Mouse (Mus musculus): Measurements from ENCODE around the gene Emilin2. TPM values are rescaled to one million over a fixed set of nuclear protein-coding genes. Genes with fewer than 3 reads are reported as not detected.

Emilin2 gene
- polyA plus RNA-seq, 1 experiment = 3.2 TPM

DNA sequence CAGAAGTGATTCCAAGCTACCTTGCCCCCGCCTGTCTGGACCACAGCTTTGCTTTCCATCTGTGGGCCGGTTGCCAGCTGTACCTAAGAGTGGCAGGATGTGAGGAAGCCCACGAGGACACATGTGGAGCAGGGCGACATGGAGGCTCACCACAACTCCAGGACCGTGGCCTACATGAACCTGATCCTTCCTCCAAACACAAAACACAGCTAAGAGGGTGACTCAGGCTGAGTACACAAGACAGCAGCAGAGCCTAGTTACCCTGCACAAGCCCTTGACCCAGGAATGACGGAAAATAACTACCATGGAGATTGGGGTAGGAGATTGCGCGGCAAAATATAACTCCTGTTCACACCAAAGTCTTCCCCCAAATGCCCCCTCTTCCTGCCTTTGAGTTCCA is 44.4 kb downstream of the Emilin2 start:
- Histone ChIP-seq H3K4me2 (ENCODE audit: low read depth) (no peak overlapping the region), H3K4me3 (no peak overlapping the region), H3K36me3 (ENCODE audit: control insufficient read depth, insufficient read depth) (no peaks in the 10 kb centered on the region), H3ac (ENCODE audit: control insufficient read depth, insufficient read length) (no peak overlapping the region), H3K79me2 (ENCODE audit: control insufficient read depth, insufficient read depth) (no peaks in the 10 kb centered on the region), H3K27me3 (ENCODE audit: control insufficient read depth, insufficient read depth, insufficient read length) (no peaks in the 10 kb centered on the region)
- no peak for TF ChIP-seq POLR2A (IDR thresholded peaks at IDR 0.05; ENCODE audit: insufficient read length, low read depth)
- TF ChIP-seq MAX (IDR thresholded peaks at IDR 0.05; ENCODE audit: low read depth) = no peak
- TF ChIP-seq USF1 (IDR thresholded peaks at IDR 0.05; ENCODE audit: low read depth) = no peak
- no peak for TF ChIP-seq REST (IDR thresholded peaks at IDR 0.05; ENCODE audit: insufficient read depth, insufficient read length)
- no peak for TF ChIP-seq MYOG (IDR thresholded peaks at IDR 0.05; ENCODE audit: control insufficient read depth in 1 of 3, insufficient read depth in 1 of 3, insufficient read length in 2 of 3, low read depth in 2 of 3)
- TF ChIP-seq E2F4 (IDR thresholded peaks at IDR 0.05; ENCODE audit: insufficient read depth) = no peak
- no peak for TF ChIP-seq TCF3 (IDR thresholded peaks at IDR 0.05; ENCODE audit: insufficient read length, low read depth)
- TF ChIP-seq MYOD1 (IDR thresholded peaks at IDR 0.05; ENCODE audit: control insufficient read depth in 1 of 3, insufficient read length in 2 of 3, low read depth in 2 of 3) = no peak
- no peak for TF ChIP-seq SRF (IDR thresholded peaks at IDR 0.05; ENCODE audit: control insufficient read depth, insufficient read length, low read depth)
- TF ChIP-seq TCF12 (IDR thresholded peaks at IDR 0.05; ENCODE audit: insufficient read depth, poor library complexity, severe bottlenecking) = no peak
- TF ChIP-seq POLR2AphosphoS2 (IDR thresholded peaks at IDR 0.05; ENCODE audit: insufficient read length, low read depth) = no peak
- TF ChIP-seq CEBPB (IDR thresholded peaks at IDR 0.05; ENCODE audit: insufficient read depth, poor library complexity, severe bottlenecking) = no peak

DNA sequence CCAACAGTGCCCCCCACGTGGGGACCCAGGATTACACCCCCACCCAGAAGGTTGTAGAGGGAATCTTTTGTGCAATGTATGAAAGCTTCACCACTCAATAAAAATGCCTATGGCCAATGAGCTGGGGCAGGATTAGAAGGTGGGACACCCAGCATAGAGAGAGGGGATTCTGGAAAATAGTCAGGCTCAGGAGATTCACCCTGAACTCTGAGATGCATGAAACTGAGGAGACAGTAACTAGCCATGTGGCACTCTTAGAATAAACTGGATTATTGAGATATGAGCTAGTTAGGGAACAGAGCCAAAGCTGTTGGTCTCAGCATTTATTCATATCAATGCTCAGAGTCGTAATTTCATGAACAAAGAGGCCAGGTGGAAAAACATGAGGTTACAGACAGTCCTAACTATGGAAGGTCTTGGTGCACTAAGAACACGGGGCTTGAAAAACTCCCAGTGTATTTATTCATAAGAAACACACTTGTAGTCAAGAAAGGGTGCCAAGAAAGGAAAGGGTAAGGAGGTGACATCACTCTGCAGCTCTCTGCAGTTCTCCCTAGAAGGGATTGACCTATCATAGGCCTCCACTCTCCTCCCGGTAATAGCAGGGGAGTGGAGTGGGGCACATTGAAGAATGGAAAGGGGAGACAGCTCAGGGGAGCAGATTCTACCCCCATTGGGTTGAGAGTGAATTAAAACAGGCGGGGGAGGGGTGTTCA is 46.3 kb downstream of the Emilin2 start:
- TF ChIP-seq SRF (IDR thresholded peaks at IDR 0.05; ENCODE audit: control insufficient read depth, insufficient read length, low read depth) (no peak), TCF12 (IDR thresholded peaks at IDR 0.05; ENCODE audit: insufficient read depth, poor library complexity, severe bottlenecking) (no peak), USF1 (IDR thresholded peaks at IDR 0.05; ENCODE audit: low read depth) (no peak), TCF3 (IDR thresholded peaks at IDR 0.05; ENCODE audit: insufficient read length, low read depth) (no peak), E2F4 (IDR thresholded peaks at IDR 0.05; ENCODE audit: insufficient read depth) (no peak), REST (IDR thresholded peaks at IDR 0.05; ENCODE audit: insufficient read depth, insufficient read length) (no peak), MYOG (IDR thresholded peaks at IDR 0.05; ENCODE audit: control insufficient read depth in 1 of 3, insufficient read depth in 1 of 3, insufficient read length in 2 of 3, low read depth in 2 of 3) (no peak), CEBPB (IDR thresholded peaks at IDR 0.05; ENCODE audit: insufficient read depth, poor library complexity, severe bottlenecking) (no peak), MAX (IDR thresholded peaks at IDR 0.05; ENCODE audit: low read depth) (no peak), MYOD1 (IDR thresholded peaks at IDR 0.05; ENCODE audit: control insufficient read depth in 1 of 3, insufficient read length in 2 of 3, low read depth in 2 of 3) (no peak), POLR2AphosphoS2 (IDR thresholded peaks at IDR 0.05; ENCODE audit: insufficient read length, low read depth) (no peak), POLR2A (IDR thresholded peaks at IDR 0.05; ENCODE audit: insufficient read length, low read depth) (no peak)
- Histone ChIP-seq H3K27me3 (ENCODE audit: control insufficient read depth, insufficient read depth, insufficient read length) (no peaks in the 10 kb centered on the region), H3K36me3 (ENCODE audit: control insufficient read depth, insufficient read depth) (no peaks in the 10 kb centered on the region), H3K4me2 (ENCODE audit: low read depth) (no peak overlapping the region), H3K79me2 (ENCODE audit: control insufficient read depth, insufficient read depth) (no peaks in the 10 kb centered on the region), H3ac (ENCODE audit: control insufficient read depth, insufficient read length) (no peak overlapping the region), H3K4me3 (no peak overlapping the region)

DNA sequence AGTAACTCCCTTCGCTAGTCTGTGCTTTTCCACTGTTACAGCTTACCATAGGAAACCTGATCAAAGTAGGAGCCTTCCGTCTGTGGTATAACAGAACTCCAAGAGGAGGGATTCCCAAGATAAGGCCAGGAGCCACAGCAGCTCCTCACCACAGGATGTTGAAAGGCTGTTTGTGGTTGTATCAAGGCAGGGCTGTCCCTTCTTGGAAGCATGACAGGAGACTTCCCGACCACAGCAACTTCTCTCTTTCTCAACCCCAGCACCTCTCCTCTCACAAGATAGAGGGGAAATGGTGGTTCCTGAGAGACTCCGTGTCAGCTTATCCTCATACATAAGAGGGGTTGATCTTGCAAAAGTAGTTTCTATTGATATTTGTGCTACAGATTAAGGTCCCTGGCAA is 47.0 kb downstream of the Emilin2 start:
- Histone ChIP-seq H3K79me2 (ENCODE audit: control insufficient read depth, insufficient read depth) (no peaks in the 10 kb centered on the region), H3K36me3 (ENCODE audit: control insufficient read depth, insufficient read depth) (no peaks in the 10 kb centered on the region), H3ac (ENCODE audit: control insufficient read depth, insufficient read length) (no peak overlapping the region), H3K27me3 (ENCODE audit: control insufficient read depth, insufficient read depth, insufficient read length) (no peaks in the 10 kb centered on the region), H3K4me2 (ENCODE audit: low read depth) (peak overlapping the region; percentile 34), H3K4me3 (no peak overlapping the region)
- TF ChIP-seq TCF3 (IDR thresholded peaks at IDR 0.05; ENCODE audit: insufficient read length, low read depth) (no peak), POLR2AphosphoS2 (IDR thresholded peaks at IDR 0.05; ENCODE audit: insufficient read length, low read depth) (no peak), TCF12 (IDR thresholded peaks at IDR 0.05; ENCODE audit: insufficient read depth, poor library complexity, severe bottlenecking) (no peak), SRF (IDR thresholded peaks at IDR 0.05; ENCODE audit: control insufficient read depth, insufficient read length, low read depth) (no peak), MYOD1 (IDR thresholded peaks at IDR 0.05; ENCODE audit: control insufficient read depth in 1 of 3, insufficient read length in 2 of 3, low read depth in 2 of 3) (no peak), CEBPB (IDR thresholded peaks at IDR 0.05; ENCODE audit: insufficient read depth, poor library complexity, severe bottlenecking) (0 out of 2 replicates have a peak, but pooled peaks have one; percentile 20), E2F4 (IDR thresholded peaks at IDR 0.05; ENCODE audit: insufficient read depth) (no peak), MAX (IDR thresholded peaks at IDR 0.05; ENCODE audit: low read depth) (no peak), POLR2A (IDR thresholded peaks at IDR 0.05; ENCODE audit: insufficient read length, low read depth) (no peak), MYOG (IDR thresholded peaks at IDR 0.05; ENCODE audit: control insufficient read depth in 1 of 3, insufficient read depth in 1 of 3, insufficient read length in 2 of 3, low read depth in 2 of 3) (peak in 1 of 3 experiments; percentile 38), USF1 (IDR thresholded peaks at IDR 0.05; ENCODE audit: low read depth) (no peak)

DNA sequence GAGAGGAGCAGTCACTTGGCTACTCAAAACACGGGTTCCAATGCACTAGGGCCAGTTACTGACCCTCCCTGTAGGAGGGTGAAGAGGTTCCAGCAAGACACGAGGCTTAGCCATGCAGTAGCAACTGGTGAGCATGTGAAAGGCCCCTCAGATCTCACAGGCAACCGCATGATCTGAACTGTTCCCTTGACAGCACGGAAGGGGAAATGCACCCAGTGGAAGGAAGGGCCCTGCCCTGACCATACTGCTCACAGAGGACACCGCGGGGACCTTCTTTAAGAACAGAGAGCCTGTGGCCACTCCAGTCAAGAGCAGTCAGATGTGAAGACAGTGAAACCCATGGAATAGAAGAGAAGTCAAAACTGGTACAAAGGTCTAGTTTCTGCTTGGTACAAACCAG is 48.6 kb downstream of the Emilin2 start:
- no peaks in the 10 kb centered on the region for H3K27me3 ChIP-seq (ENCODE audit: control insufficient read depth, insufficient read depth, insufficient read length)
- TF ChIP-seq CEBPB (IDR thresholded peaks at IDR 0.05; ENCODE audit: insufficient read depth, poor library complexity, severe bottlenecking) (no peak), POLR2AphosphoS2 (IDR thresholded peaks at IDR 0.05; ENCODE audit: insufficient read length, low read depth) (no peak), MYOG (IDR thresholded peaks at IDR 0.05; ENCODE audit: control insufficient read depth in 1 of 3, insufficient read depth in 1 of 3, insufficient read length in 2 of 3, low read depth in 2 of 3) (no peak), TCF12 (IDR thresholded peaks at IDR 0.05; ENCODE audit: insufficient read depth, poor library complexity, severe bottlenecking) (no peak), E2F4 (IDR thresholded peaks at IDR 0.05; ENCODE audit: insufficient read depth) (no peak), REST (IDR thresholded peaks at IDR 0.05; ENCODE audit: insufficient read depth, insufficient read length) (no peak), TCF3 (IDR thresholded peaks at IDR 0.05; ENCODE audit: insufficient read length, low read depth) (no peak), SRF (IDR thresholded peaks at IDR 0.05; ENCODE audit: control insufficient read depth, insufficient read length, low read depth) (no peak), MYOD1 (IDR thresholded peaks at IDR 0.05; ENCODE audit: control insufficient read depth in 1 of 3, insufficient read length in 2 of 3, low read depth in 2 of 3) (no peak), MAX (IDR thresholded peaks at IDR 0.05; ENCODE audit: low read depth) (no peak), USF1 (IDR thresholded peaks at IDR 0.05; ENCODE audit: low read depth) (no peak)
- no peaks in the 10 kb centered on the region for H3K79me2 ChIP-seq (ENCODE audit: control insufficient read depth, insufficient read depth)
- H3K4me3 ChIP-seq = no peak overlapping the region
- H3K36me3 ChIP-seq (ENCODE audit: control insufficient read depth, insufficient read depth) = no peaks in the 10 kb centered on the region
- H3ac ChIP-seq (ENCODE audit: control insufficient read depth, insufficient read length) = no peak overlapping the region
- H3K4me2 ChIP-seq (ENCODE audit: low read depth) = no peak overlapping the region
